Mouse (Mus musculus): ENCODE results near the gene 6430548M08Rik. TPM values are rescaled to one million over a fixed set of nuclear protein-coding genes. Genes with fewer than 3 reads are reported as not detected.

Gene 6430548M08Rik
- polyA plus RNA-seq (2012; rRNA removed), result 34.9 and 36.2 TPM in 2 replicates

DNA sequence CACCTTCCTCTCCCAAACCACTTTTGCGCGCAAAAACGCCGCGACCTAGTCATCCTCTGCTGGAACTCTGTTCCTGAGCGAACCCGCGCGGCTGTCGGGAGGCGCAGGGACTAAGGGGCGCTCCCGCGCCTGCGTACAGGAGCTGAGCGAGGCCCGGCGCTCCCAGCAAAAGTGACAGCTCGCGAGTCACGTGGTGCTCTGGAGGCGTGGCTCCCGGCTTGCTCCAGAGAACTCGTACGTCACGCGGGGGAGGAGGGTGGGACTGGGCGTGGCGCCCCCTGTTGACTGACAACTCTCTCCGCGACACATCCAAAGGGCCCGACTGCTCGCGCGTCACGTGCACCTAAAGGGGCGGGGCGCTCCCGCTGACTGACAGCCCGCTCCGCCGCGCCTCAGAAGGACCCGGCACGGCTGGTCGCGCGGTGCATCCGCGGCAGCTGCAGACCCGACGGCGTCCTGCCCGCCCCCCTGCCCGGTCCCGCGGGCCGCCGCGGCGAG lies at the start of gene 6430548M08Rik:
TSS of gene 6430548M08Rik (plus strand) at position 395 of the 498 bp plus-strand sequence.

DNA sequence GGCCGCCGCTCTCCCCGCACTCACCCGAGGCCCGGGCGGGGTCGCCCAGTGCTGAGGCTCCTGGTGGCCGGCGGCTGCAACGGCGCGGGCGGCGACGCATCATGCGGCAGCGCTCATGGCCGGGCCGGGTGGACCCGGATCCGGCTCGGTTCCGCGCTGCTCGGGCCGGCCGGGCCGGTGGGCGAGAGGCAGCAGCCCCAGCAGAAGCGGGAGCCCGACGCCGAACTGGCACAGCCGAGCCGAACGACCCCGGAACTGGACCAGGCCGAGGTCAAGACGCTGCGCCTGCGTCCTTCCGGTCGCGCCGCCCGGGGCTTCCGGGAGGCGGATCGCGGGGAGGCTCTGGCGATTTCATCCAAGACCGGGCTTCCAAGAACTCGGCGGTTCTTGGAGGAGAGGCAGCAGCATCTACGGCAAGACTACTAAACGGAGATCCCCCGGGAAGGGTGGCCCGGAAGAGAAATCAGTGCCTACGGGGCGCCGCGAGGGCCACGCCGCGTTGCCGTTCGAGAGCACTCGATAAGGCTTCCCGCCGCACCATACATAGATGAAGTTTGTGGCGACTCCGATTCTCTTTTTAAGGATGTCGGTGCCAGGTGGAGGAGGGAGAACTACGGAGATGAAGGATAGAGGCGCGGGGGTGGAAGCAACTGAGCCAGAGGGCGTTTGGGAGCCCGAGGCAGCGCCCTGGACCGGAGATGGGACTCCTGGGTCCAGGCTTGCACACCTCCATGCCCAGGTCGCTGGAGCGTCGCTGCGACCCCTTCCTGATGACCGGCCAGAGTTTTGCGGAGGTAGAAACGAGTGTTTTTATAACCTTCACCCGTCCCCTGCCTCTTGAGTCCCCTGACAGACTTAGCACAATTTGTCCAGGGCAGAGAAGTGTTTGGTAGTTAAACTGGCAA lies 12.6 kb upstream of the 6430548M08Rik start, which contains the start of gene Zdhhc7:
TSS of gene Zdhhc7 (minus strand) at position 415 of the 905 bp plus-strand sequence.

DNA sequence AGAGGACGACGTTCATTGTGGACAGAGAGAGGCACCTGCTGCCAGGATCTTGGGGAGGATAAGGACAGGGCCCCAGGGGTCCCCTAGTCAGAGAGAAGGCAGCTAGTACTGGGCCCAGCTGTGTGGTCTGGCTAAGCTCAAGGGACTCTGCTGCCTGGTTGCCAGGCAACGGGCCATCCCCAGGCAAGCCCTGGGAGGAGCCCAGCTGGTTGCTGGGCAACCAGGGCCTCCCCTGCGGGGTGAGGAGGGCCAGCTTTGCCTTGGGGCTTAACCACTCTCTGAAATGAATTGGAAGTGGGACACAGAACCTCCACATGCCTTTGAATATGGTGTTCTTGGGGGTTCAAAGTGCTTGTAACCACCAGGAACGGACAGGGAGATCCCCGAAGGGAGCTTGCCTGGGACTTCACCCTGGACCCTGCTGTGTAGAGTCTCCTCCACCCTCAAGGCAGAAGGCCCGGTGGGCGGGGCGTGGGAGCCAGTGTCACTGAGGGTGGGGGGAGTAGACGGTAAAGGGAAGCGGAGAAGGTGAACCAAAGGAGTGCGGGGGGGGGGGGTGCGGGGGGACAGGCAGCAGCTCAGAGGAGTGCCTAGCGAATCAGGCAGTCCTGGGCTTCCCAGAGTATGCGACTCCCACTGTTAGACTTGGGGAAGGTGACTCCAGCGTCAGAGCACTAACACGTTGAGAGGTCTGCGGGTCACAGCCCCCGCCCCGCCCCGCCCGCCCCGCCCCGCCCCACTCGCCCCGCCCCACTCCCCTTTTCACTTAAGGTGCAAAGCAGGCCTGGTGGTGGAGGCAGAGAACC lies 63.6 kb downstream of the 6430548M08Rik start, which contains the start of gene Fam92b:
TSS of gene Fam92b (minus strand) at position 149 of the 806 bp plus-strand sequence.

Other genes starting within 250 kb of the 6430548M08Rik start
- 101 and 112 TPM in 2 replicates for gene Usp10, start 203.8 kb upstream of the 6430548M08Rik start, polyA plus RNA-seq (2012; rRNA removed)
- gene Gm20388, start 203.3 kb upstream of the 6430548M08Rik start, polyA plus RNA-seq (2012; rRNA removed), result 45.4 and 47.0 TPM in 2 replicates
- gene Crispld2, start 121.7 kb upstream of the 6430548M08Rik start, polyA plus RNA-seq (2012; rRNA removed), result 2.2 and 7.5 TPM in 2 replicates
- 30.5 and 32.0 TPM in 2 replicates for gene Zdhhc7, start 12.7 kb upstream of the 6430548M08Rik start, polyA plus RNA-seq (2012; rRNA removed)
- gene Fam92b, start 63.3 kb downstream of the 6430548M08Rik start, polyA plus RNA-seq (2012; rRNA removed), result 0.97 and 1.8 TPM in 2 replicates
- 40.7 and 46.8 TPM in 2 replicates for gene Gse1, start 114.3 kb downstream of the 6430548M08Rik start, polyA plus RNA-seq (2012; rRNA removed)